In the genomic region with DNA sequence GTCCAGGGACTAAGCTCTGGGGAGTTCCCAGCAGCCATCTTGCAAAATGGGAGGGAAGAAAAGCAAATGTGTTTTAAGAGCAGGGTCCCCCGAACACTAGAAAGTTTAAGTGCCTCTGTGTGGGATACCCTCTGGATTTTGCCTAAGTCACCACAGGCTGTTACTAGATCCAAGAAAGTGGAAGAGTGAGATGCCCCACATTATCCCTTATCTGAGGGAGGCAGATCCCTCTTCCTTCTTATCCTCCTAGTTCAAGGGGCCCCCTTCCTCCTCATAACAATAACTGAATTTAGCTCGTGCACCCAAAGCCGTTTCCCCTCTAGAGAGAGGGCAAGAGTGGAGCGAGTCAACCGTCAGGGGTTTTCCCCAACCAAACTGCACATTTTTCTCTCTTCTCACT, we compare ENCODE assay signal across 20 mouse cellular contexts. TPM values are rescaled to one million over a fixed set of nuclear protein-coding genes. Genes with fewer than 3 reads are reported as not detected.
DNase-seq lines count a peak whose midpoint lies in the region; ATAC-seq and TF ChIP-seq lines count a peak whose summit lies in the region.
"Had no signal": no experiment of that assay in that cellular context is flagged by ENCODE, and none has a peak within 500 bp of the region (broad histone marks: within the 10 kb centered on the region; RNA-seq: fewer than 3 reads in every experiment).

No protein-coding gene starts in this region.

- no peak for DNase-seq in hindbrain, embryonic 11.5 days (ENCODE audit: low spot score)
- no peak for DNase-seq in liver, postnatal 0 days
- no peak for DNase-seq in embryonic facial prominence, embryonic 10.5 days (ENCODE audit: low spot score)
- DNase-seq: adrenal gland, postnatal 10 days; cerebellum, adult 11 months; kidney, postnatal 14 days; lung, postnatal 4 days; retina, postnatal 1 day; thymus, postnatal 4 days had no signal

- H3K4me1 ChIP-seq in hindbrain, embryonic 15.5 days (replicated peaks): peaks cover 14% of the 10 kb centered on the region
- H3K4me1 ChIP-seq in hindbrain, embryonic 11.5 days (replicated peaks; ENCODE audit: control insufficient read depth, insufficient read depth, low read length): no peaks in the 10 kb centered on the region
- H3K4me1 ChIP-seq in megakaryocyte, embryonic 14.5 days: peaks cover 80% of the 10 kb centered on the region
- peaks cover 3% of the 10 kb centered on the region; the same call in 1 of the 2 replicates for H3K4me1 ChIP-seq in liver, postnatal 0 days (ENCODE audit: insufficient read depth)
- H3K4me1 ChIP-seq in embryonic facial prominence, embryonic 10.5 days: peaks cover 23% of the 10 kb centered on the region

- H3K9ac ChIP-seq in hindbrain, embryonic 15.5 days: no peak overlapping the region
- no peak overlapping the region for H3K9ac ChIP-seq in hindbrain, embryonic 11.5 days (ENCODE audit: low read depth, low read length)
- H3K9ac ChIP-seq in liver, postnatal 0 days (replicated peaks): no peak overlapping the region
- H3K9ac ChIP-seq: embryonic facial prominence, embryonic 15.5 days; limb, embryonic 15.5 days; midbrain, embryonic 12.5 days had no signal

- H3K4me3 ChIP-seq in hindbrain, embryonic 15.5 days: no peak overlapping the region
- no peak overlapping the region for H3K4me3 ChIP-seq in hindbrain, embryonic 11.5 days (ENCODE audit: low read depth, low read length)
- H3K4me3 ChIP-seq in megakaryocyte, embryonic 14.5 days (replicated peaks): peak overlapping the region; percentile 90
- peak overlapping the region; percentile 21 for H3K4me3 ChIP-seq in liver, postnatal 0 days (ENCODE audit: low read depth, low read length)
- no peak overlapping the region for H3K4me3 ChIP-seq in embryonic facial prominence, embryonic 10.5 days
- H3K4me3 ChIP-seq: embryonic facial prominence, embryonic 15.5 days; heart, embryonic 10.5 days; limb, embryonic 15.5 days; midbrain, embryonic 12.5 days; myocyte had no signal

- H3K27ac ChIP-seq in hindbrain, embryonic 15.5 days (replicated peaks): no peak overlapping the region
- no peak overlapping the region for H3K27ac ChIP-seq in hindbrain, embryonic 11.5 days (ENCODE audit: low read depth, low read length)
- no peak overlapping the region for H3K27ac ChIP-seq in liver, postnatal 0 days (ENCODE audit: low read depth)
- no peak overlapping the region for H3K27ac ChIP-seq in embryonic facial prominence, embryonic 10.5 days (replicated peaks)
- H3K27ac ChIP-seq: embryonic facial prominence, embryonic 15.5 days; heart, embryonic 10.5 days; limb, embryonic 15.5 days; midbrain, embryonic 12.5 days had no signal

- H3K9me3 ChIP-seq in hindbrain, embryonic 15.5 days: no peaks in the 10 kb centered on the region
- no peaks in the 10 kb centered on the region for H3K9me3 ChIP-seq in hindbrain, embryonic 11.5 days (ENCODE audit: control insufficient read depth, low read length)
- no peaks in the 10 kb centered on the region for H3K9me3 ChIP-seq in megakaryocyte, embryonic 14.5 days
- H3K9me3 ChIP-seq in liver, postnatal 0 days (ENCODE audit: low read length): no peaks in the 10 kb centered on the region
- H3K9me3 ChIP-seq in embryonic facial prominence, embryonic 10.5 days: no peaks in the 10 kb centered on the region
- H3K9me3 ChIP-seq: embryonic facial prominence, embryonic 15.5 days; heart, embryonic 10.5 days; limb, embryonic 15.5 days; midbrain, embryonic 12.5 days had no signal

- TF ChIP-seq EP300 in liver, postnatal 0 days (IDR thresholded peaks at IDR 0.05; ENCODE audit: low read depth): 0 out of 2 replicates have a peak, but pooled peaks have one; percentile 13

- H3K4me2 ChIP-seq in hindbrain, embryonic 15.5 days: peak overlapping the region; percentile 13; the same call in 1 of the 2 replicates
- no peak overlapping the region for H3K4me2 ChIP-seq in hindbrain, embryonic 11.5 days (replicated peaks; ENCODE audit: low read depth, low read length)
- H3K4me2 ChIP-seq in liver, postnatal 0 days (ENCODE audit: low read depth, low read length): peak overlapping the region; percentile 16; the same call in 1 of the 2 replicates
- H3K4me2 ChIP-seq: embryonic facial prominence, embryonic 15.5 days; limb, embryonic 15.5 days; midbrain, embryonic 12.5 days had no signal

- H3K27me3 ChIP-seq in hindbrain, embryonic 15.5 days: no peaks in the 10 kb centered on the region
- no peaks in the 10 kb centered on the region for H3K27me3 ChIP-seq in hindbrain, embryonic 11.5 days (ENCODE audit: control insufficient read depth, insufficient read depth, low read length)
- H3K27me3 ChIP-seq in megakaryocyte, embryonic 14.5 days (replicated peaks): peaks cover 2% of the 10 kb centered on the region
- peaks cover 16% of the 10 kb centered on the region for H3K27me3 ChIP-seq in liver, postnatal 0 days (ENCODE audit: insufficient read depth, low read length)
- H3K27me3 ChIP-seq in embryonic facial prominence, embryonic 10.5 days (replicated peaks; ENCODE audit: low read depth, poor library complexity, severe bottlenecking): no peaks in the 10 kb centered on the region
- H3K27me3 ChIP-seq: embryonic facial prominence, embryonic 15.5 days; midbrain, embryonic 12.5 days had no signal

- 90% methylated on average over 5 of the region's 5 CpGs for WGBS in hindbrain, embryonic 15.5 days
- WGBS in hindbrain, embryonic 11.5 days: 89% methylated on average over 5 of the region's 5 CpGs
- 43% methylated on average over 5 of the region's 5 CpGs for WGBS in liver, postnatal 0 days (ENCODE audit: insufficient replicate concordance)
- WGBS in embryonic facial prominence, embryonic 10.5 days: 87% methylated on average over 5 of the region's 5 CpGs

- TF ChIP-seq CTCF in liver, postnatal 0 days (IDR thresholded peaks at IDR 0.05; ENCODE audit: low read depth): no peak

- no peaks in the 10 kb centered on the region for H3K36me3 ChIP-seq in hindbrain, embryonic 15.5 days
- no peaks in the 10 kb centered on the region for H3K36me3 ChIP-seq in hindbrain, embryonic 11.5 days (ENCODE audit: control insufficient read depth, insufficient read depth, low read length)
- peaks cover 31% of the 10 kb centered on the region for H3K36me3 ChIP-seq in megakaryocyte, embryonic 14.5 days (replicated peaks; ENCODE audit: low read length)
- H3K36me3 ChIP-seq in liver, postnatal 0 days (replicated peaks; ENCODE audit: insufficient read depth, low read length): no peaks in the 10 kb centered on the region
- no peaks in the 10 kb centered on the region for H3K36me3 ChIP-seq in embryonic facial prominence, embryonic 10.5 days (replicated peaks)
- H3K36me3 ChIP-seq: embryonic facial prominence, embryonic 15.5 days; heart, embryonic 10.5 days; limb, embryonic 15.5 days; midbrain, embryonic 12.5 days had no signal

- no peak for ATAC-seq in hindbrain, embryonic 15.5 days (ENCODE audit: low FRiP score, low read depth)
- no peak for ATAC-seq in hindbrain, embryonic 11.5 days (ENCODE audit: low FRiP score)
- no peak for ATAC-seq in megakaryocyte, adult 5-6 weeks (ENCODE audit: poor library complexity, severe bottlenecking)
- ATAC-seq in inflammation-experienced regulatory T-cells, adult 6 months: peak; percentile 44
- no peak for ATAC-seq in liver, postnatal 0 days
- ATAC-seq: forebrain, embryonic 14.5 days; intestine, postnatal 0 days had no signal

RNA-seq across cellular contexts. Expression of gene Ehd3, which starts 3.3 kb away (rescaled TPM):
- 20.3 and 26.9 TPM in 2 replicates for polyA plus RNA-seq in hindbrain, embryonic 15.5 days (2015; fragmentation: Nextera tagmentation; extraction: Ambion mirVana)
- 7.0 and 8.3 TPM in 2 replicates for polyA plus RNA-seq in hindbrain, embryonic 11.5 days (2014; fragmentation: Nextera tagmentation; extraction: Ambion mirVana)
- 10.7 and 22.4 TPM in 2 replicates for polyA plus RNA-seq in megakaryocyte, embryonic 14.5 days (2012; ENCODE audit: insufficient read depth, low replicate concordance)
- total RNA-seq in megakaryocyte, adult 5-6 weeks (2015): 1.3 TPM in 1 of 2 replicates, not detected in the other
- 0.51 and 0.73 TPM in 2 replicates for total RNA-seq in megakaryocyte, adult 5-6 weeks (2017)
- polyA plus RNA-seq in inflammation-experienced regulatory T-cells, adult 6 months (2017; shearing (Covaris generic)): 10 to 100 TPM; 54.9 to 87.1 (median 77.4) TPM
- polyA plus RNA-seq in liver, postnatal 0 days (2015; fragmentation: Nextera tagmentation; extraction: Ambion mirVana): 22.5 and 23.7 TPM in 2 replicates
- polyA plus RNA-seq in embryonic facial prominence, embryonic 10.5 days (2016; fragmentation: Nextera tagmentation; extraction: Ambion mirVana): 8.9 and 9.6 TPM in 2 replicates

Comparison
In these comparisons a context has a peak if more than half of its experiments do, and no peak if none do; other contexts are left out.
1. H3K4me3 ChIP-seq: peak in megakaryocyte, embryonic 14.5 days (single experiment) and liver, postnatal 0 days (single experiment); none in hindbrain, embryonic 15.5 days (single experiment), hindbrain, embryonic 11.5 days (single experiment) and embryonic facial prominence, embryonic 10.5 days (single experiment).